Mouse (Mus musculus): ENCODE results near the gene Serpina1e.

- no peak for TF ChIP-seq USF1 (IDR thresholded peaks at IDR 0.05; ENCODE audit: low read depth)
- TF ChIP-seq MYOG (IDR thresholded peaks at IDR 0.05; ENCODE audit: control insufficient read depth in 1 of 3, insufficient read depth in 1 of 3, insufficient read length in 2 of 3, low read depth in 2 of 3) = no peak
- no peak for TF ChIP-seq TCF3 (IDR thresholded peaks at IDR 0.05; ENCODE audit: insufficient read length, low read depth)
- no peak for TF ChIP-seq POLR2A (IDR thresholded peaks at IDR 0.05; ENCODE audit: insufficient read length, low read depth)
- no peak for TF ChIP-seq TCF12 (IDR thresholded peaks at IDR 0.05; ENCODE audit: insufficient read depth, poor library complexity, severe bottlenecking)
- no peak for TF ChIP-seq SRF (IDR thresholded peaks at IDR 0.05; ENCODE audit: control insufficient read depth, insufficient read length, low read depth)
- no peak for TF ChIP-seq E2F4 (IDR thresholded peaks at IDR 0.05; ENCODE audit: insufficient read depth)
Observed at GRCm38 (mm10) chr12:103988754-103989513, 30.2 kb upstream of the Serpina1e start.

All from myocyte (in vitro differentiated cells).